Mouse (Mus musculus) myocyte (in vitro differentiated cells): ENCODE measurements at regions not wholly inside any gene's neighbourhood (a gene's known extent, or its start where the extent isn't known, plus 50 kb on each side); places are given as distances from the start of the nearest gene placed in this dataset.

Experiments used
- CEBPB ChIP-seq: IDR thresholded peaks from 2 replicates; pipeline ENCODE4 v1.6.1; 2011; ENCODE audit warnings: mild to moderate bottlenecking, moderate library complexity; ENCODE audit not compliant: poor library complexity, insufficient read depth, severe bottlenecking
- E2F4 ChIP-seq: IDR thresholded peaks from one replicate; pipeline ENCODE4 v1.6.1; 2011; ENCODE audit warnings: mild to moderate bottlenecking, control low read depth, moderate library complexity; ENCODE audit not compliant: insufficient read depth
- MAX ChIP-seq: IDR thresholded peaks from one replicate; pipeline ENCODE4 v1.6.1; 2011; ENCODE audit warnings: low read depth, mild to moderate bottlenecking, control low read depth
- MYOD1 ChIP-seq, 3 experiments: IDR thresholded peaks; one replicate each; pipeline ENCODE4 v1.6.1; 2011; ENCODE audit warnings: control low read depth in 2 of 3, low read depth in 2 of 3, mild to moderate bottlenecking in 2 of 3, moderate library complexity in 1 of 3; ENCODE audit not compliant: insufficient read length in 2 of 3, control insufficient read depth in 1 of 3
- MYOG ChIP-seq, 3 experiments: IDR thresholded peaks; one replicate each; pipeline ENCODE4 v1.6.1; 2011; ENCODE audit warnings: control low read depth in 2 of 3, low read depth in 2 of 3, mild to moderate bottlenecking in 2 of 3; ENCODE audit not compliant: insufficient read length in 2 of 3, control insufficient read depth in 1 of 3, insufficient read depth in 1 of 3
- POLR2A ChIP-seq: IDR thresholded peaks from one replicate; pipeline ENCODE4 v1.6.1; 2011; ENCODE audit warnings: low read depth, mild to moderate bottlenecking, control low read depth, moderate library complexity; ENCODE audit not compliant: insufficient read length
- POLR2AphosphoS2 ChIP-seq: IDR thresholded peaks from one replicate; pipeline ENCODE4 v1.6.1; 2011; ENCODE audit warnings: low read depth, control low read depth; ENCODE audit not compliant: insufficient read length
- REST ChIP-seq: IDR thresholded peaks from one replicate; pipeline ENCODE4 v1.6.1; 2011; ENCODE audit warnings: mild to moderate bottlenecking, control low read depth, moderate library complexity; ENCODE audit not compliant: insufficient read depth, insufficient read length
- SRF ChIP-seq: IDR thresholded peaks from one replicate; pipeline ENCODE4 v1.6.1; 2011; ENCODE audit warnings: low read depth; ENCODE audit not compliant: control insufficient read depth, insufficient read length
- TCF12 ChIP-seq: IDR thresholded peaks from one replicate; pipeline ENCODE4 v1.6.1; 2011; ENCODE audit warnings: mild to moderate bottlenecking, control low read depth; ENCODE audit not compliant: poor library complexity, insufficient read depth, severe bottlenecking
- TCF3 ChIP-seq: IDR thresholded peaks from one replicate; pipeline ENCODE4 v1.6.1; 2011; ENCODE audit warnings: low read depth, control low read depth; ENCODE audit not compliant: insufficient read length
- USF1 ChIP-seq: IDR thresholded peaks from one replicate; pipeline ENCODE4 v1.6.1; 2011; ENCODE audit warnings: low read depth, mild to moderate bottlenecking, control low read depth, moderate library complexity

DNA sequence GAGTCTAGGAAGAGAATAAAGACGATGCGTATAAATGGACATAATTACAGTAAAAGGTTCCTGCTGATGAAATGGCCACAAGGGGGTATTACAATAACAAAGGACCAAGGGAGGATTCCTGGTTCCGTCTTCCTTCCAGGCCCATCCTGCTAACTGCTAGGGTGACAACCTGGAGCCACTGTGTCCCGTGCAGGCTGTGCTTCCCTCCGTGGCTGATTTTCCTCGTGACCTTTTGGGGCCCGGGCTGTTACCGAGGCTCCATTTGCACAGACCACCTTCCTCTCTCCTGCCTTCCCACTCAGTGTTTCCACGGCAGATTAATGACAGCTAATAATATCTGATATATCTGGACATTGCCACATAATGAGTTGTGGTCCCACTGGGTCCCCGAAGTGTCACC, 453.5 kb downstream of the Ofcc1 start:
- TF ChIP-seq USF1 (no peak), POLR2A (no peak), MAX (no peak), MYOD1 (IDR thresholded peaks at IDR 0.05; ENCODE audit: control insufficient read depth in 1 of 3, insufficient read length in 2 of 3, low read depth in 2 of 3) (no peak), TCF12 (no peak), MYOG (IDR thresholded peaks at IDR 0.05; ENCODE audit: control insufficient read depth in 1 of 3, insufficient read depth in 1 of 3, insufficient read length in 2 of 3, low read depth in 2 of 3) (no peak), CEBPB (no peak), POLR2AphosphoS2 (no peak), TCF3 (no peak), SRF (no peak), E2F4 (no peak), REST (no peak)
